Mouse (Mus musculus) sigmoid colon, adult 10 weeks (tissue): ENCODE data around the gene 1600014C10Rik. TPM values are rescaled to one million over a fixed set of nuclear protein-coding genes. Genes with fewer than 3 reads are reported as not detected.

ENCODE experiments used
- polyA plus RNA-seq: library from polyadenylated mRNA; stranded (reverse); fragments of 350-450 nt; fragmentation: Illumina TruSeq; extraction: RNeasy Lipid Tissue Mini Kit (QIAGEN cat#74804); gene quantifications from one replicate; pipeline ENCODE4 v1.2.3, GENCODE M21; 2014; ENCODE audit warnings: low read depth, low replicate concordance

1600014C10Rik gene
- 7.1 TPM for polyA plus RNA-seq

DNA sequence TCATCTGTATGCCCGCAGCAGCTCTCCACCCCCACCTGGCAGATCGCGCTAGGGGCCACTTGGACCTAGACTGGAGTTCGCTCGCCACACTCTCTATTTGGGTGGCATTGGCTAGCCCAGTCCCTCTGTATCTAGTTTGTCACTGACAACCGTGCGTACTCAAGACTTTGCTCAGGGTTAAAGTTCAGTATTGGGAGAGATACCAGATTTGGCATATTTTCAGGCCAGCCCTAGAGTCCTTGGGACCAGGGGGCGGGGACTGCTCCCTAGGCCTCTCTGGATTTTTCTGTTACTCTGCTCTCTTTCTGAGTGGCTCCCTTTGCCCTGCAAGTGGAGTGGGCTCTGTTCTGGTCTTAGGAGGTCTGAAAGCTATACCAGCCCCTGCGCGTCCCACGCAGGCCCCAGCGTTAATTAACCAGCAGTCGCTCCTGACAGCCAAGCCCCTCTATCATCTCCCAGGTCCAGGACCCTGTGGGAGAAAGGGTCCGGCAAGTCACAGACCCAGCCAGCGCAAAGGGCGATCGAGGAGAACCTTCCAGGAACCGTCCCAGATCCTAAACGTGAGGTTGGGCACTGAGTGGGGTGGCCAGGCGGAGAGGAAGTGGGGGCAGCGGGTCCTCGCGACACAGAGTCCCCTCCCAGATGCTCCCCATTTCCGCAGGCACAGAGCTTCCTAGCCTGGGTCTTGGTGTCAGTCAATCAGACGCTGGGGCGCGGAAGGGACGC is at the start of gene 1600014C10Rik:
Gene 1600014C10Rik (plus strand): TSS at position 256 of the 726 bp plus-strand sequence.

GRCm38 (mm10) chr7:38227900-38228298 is 44.9 kb downstream of the 1600014C10Rik start, which contains the start of gene Plekhf1:
Gene Plekhf1, minus strand, starts transcription at chr7:38228016.

Other genes with a start within 250 kb of the 1600014C10Rik start
- 119 TPM for gene Uri1, start 159.7 kb upstream of the 1600014C10Rik start, polyA plus RNA-seq
- 2.9 TPM for gene Ccne1, start 75.7 kb upstream of the 1600014C10Rik start, polyA plus RNA-seq
- 0.06 TPM for gene Plekhf1, start 44.8 kb downstream of the 1600014C10Rik start, polyA plus RNA-seq
- 12.7 TPM for gene Pop4, start 88.2 kb downstream of the 1600014C10Rik start, polyA plus RNA-seq